Mouse (Mus musculus): Measurements from ENCODE around the gene Kpna3. TPM values are rescaled to one million over a fixed set of nuclear protein-coding genes. Genes with fewer than 3 reads are reported as not detected.

Gene Kpna3
- polyA plus RNA-seq, 1 experiment, result 23.6 TPM

GRCm38 (mm10) chr14:61320765-61321164 is 118.9 kb downstream of the Kpna3 start:
- H3K4me3 ChIP-seq (ENCODE audit: insufficient read depth, low read depth, low read length), result no peak overlapping the region

DNA sequence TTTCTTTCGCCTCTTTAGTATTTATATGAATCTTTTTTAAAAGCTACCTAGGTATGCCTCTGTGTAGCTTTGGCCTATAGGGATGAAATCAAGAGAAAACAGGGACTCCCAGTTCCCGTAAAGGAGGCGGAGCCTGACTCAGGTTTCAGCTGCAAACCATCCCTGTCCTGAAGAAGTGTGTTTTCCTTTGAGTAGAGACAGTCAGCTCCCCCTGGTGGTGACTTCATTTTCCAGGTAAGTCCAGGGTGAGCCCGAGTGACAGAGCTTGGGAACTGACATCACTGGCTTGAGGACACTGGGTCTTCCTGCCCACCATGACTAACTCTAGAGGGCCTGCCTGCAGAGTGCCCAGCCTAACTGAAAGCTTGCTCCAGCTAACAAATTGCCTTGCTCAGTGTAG is 122.8 kb downstream of the Kpna3 start:
- Histone ChIP-seq H3K27ac (replicated peaks; ENCODE audit: low read depth, low read length) (no peak overlapping the region), H3K4me3 (ENCODE audit: insufficient read depth, low read depth, low read length) (no peak overlapping the region), H3K4me1 (ENCODE audit: control insufficient read depth, insufficient read depth, insufficient read length, low read length) (no peaks in the 10 kb centered on the region)

More at GRCm38 (mm10) chr14:61320765-61321164, 118.9 kb downstream of the Kpna3 start:
- no peaks in the 10 kb centered on the region for H3K4me1 ChIP-seq (ENCODE audit: control insufficient read depth, insufficient read depth, insufficient read length, low read length)
- H3K27ac ChIP-seq (replicated peaks; ENCODE audit: low read depth, low read length), result no peak overlapping the region

Other genes with a start within 250 kb of the Kpna3 start
- gene Sgcg, start 181.4 kb downstream of the Kpna3 start, polyA plus RNA-seq (2012; ENCODE audit: insufficient read depth, insufficient read length, missing spikeins), result 1.0 and 2.8 TPM in 2 replicates
- gene Arl11, start 130.1 kb downstream of the Kpna3 start, polyA plus RNA-seq (2012; ENCODE audit: insufficient read depth, insufficient read length, missing spikeins), result 0.75 and 0.91 TPM in 2 replicates
- gene Ebpl, start 79.4 kb downstream of the Kpna3 start, polyA plus RNA-seq (2012; ENCODE audit: insufficient read depth, insufficient read length, missing spikeins), result 2.9 and 4.3 TPM in 2 replicates
- 30.2 and 30.7 TPM in 2 replicates for gene Spryd7, start 117.0 kb upstream of the Kpna3 start, polyA plus RNA-seq (2012; ENCODE audit: insufficient read depth, insufficient read length, missing spikeins)
- gene Trim13, start 158.4 kb upstream of the Kpna3 start, polyA plus RNA-seq (2012; ENCODE audit: insufficient read depth, insufficient read length, missing spikeins), result 5.8 and 7.3 TPM in 2 replicates
- not detected in 2 replicates for gene Kcnrg, start 167.6 kb upstream of the Kpna3 start, polyA plus RNA-seq (2012; ENCODE audit: insufficient read depth, insufficient read length, missing spikeins)

Measured in brown adipose tissue, adult 24 weeks (tissue).